Comparison of ENCODE assay signal across 23 mouse cellular contexts in genomic region chr12:40417257-40417656, GRCm38 (mm10). TPM values are rescaled to one million over a fixed set of nuclear protein-coding genes. Genes with fewer than 3 reads are reported as not detected.
DNase-seq lines count a peak whose midpoint lies in the region; ATAC-seq and TF ChIP-seq lines count a peak whose summit lies in the region.
"Had no signal": no experiment of that assay in that cellular context is flagged by ENCODE, and none has a peak within 500 bp of the region (broad histone marks: within the 10 kb centered on the region; RNA-seq: fewer than 3 reads in every experiment).

No protein-coding gene starts in this region.

- peaks cover 3% of the 10 kb centered on the region for H3K4me1 ChIP-seq in liver, adult 2 months (ENCODE audit: control insufficient read depth, insufficient read depth, low read length)
- no peaks in the 10 kb centered on the region for H3K4me1 ChIP-seq in liver, embryonic 12.5 days
- no peaks in the 10 kb centered on the region for H3K4me1 ChIP-seq in intestine, postnatal 0 days (replicated peaks; ENCODE audit: control insufficient read depth, insufficient read depth, low read length)
- H3K4me1 ChIP-seq in kidney, embryonic 14.5 days (ENCODE audit: control insufficient read depth, insufficient read depth, low read length) = no peaks in the 10 kb centered on the region

- H3K36me3 ChIP-seq in liver, adult 2 months (ENCODE audit: control insufficient read depth, insufficient read depth, low read length) = no peaks in the 10 kb centered on the region
- H3K36me3 ChIP-seq in liver, embryonic 12.5 days = no peaks in the 10 kb centered on the region
- no peaks in the 10 kb centered on the region for H3K36me3 ChIP-seq in intestine, postnatal 0 days (ENCODE audit: control insufficient read depth, insufficient read depth)
- no peaks in the 10 kb centered on the region for H3K36me3 ChIP-seq in kidney, embryonic 14.5 days (ENCODE audit: control insufficient read depth, insufficient read depth, low read length)
- H3K36me3 ChIP-seq: heart, embryonic 10.5 days; hindbrain, embryonic 13.5 days had no signal

- no peak for TF ChIP-seq CTCF in liver, adult 2 months (IDR thresholded peaks at IDR 0.05; ENCODE audit: low read depth, low read length)
- no peak for TF ChIP-seq CTCF in intestine, postnatal 0 days (IDR thresholded peaks at IDR 0.05; ENCODE audit: low read depth)

- H3K4me2 ChIP-seq in liver, embryonic 12.5 days = no peak overlapping the region
- no peak overlapping the region for H3K4me2 ChIP-seq in intestine, postnatal 0 days (replicated peaks; ENCODE audit: low read depth)
- no peak overlapping the region for H3K4me2 ChIP-seq in kidney, embryonic 14.5 days (replicated peaks; ENCODE audit: low read depth, low read length)
- H3K4me2 ChIP-seq: forebrain, embryonic 13.5 days; hindbrain, embryonic 13.5 days had no signal

- H3K4me3 ChIP-seq in liver, adult 2 months (ENCODE audit: insufficient read depth, low read depth, low read length) = no peak overlapping the region
- H3K4me3 ChIP-seq in liver, embryonic 12.5 days = no peak overlapping the region
- H3K4me3 ChIP-seq in intestine, postnatal 0 days (ENCODE audit: low read depth, low read length) = no peak overlapping the region
- no peak overlapping the region for H3K4me3 ChIP-seq in kidney, embryonic 14.5 days (ENCODE audit: low read length)
- H3K4me3 ChIP-seq: forebrain, embryonic 10.5 days; forebrain, embryonic 13.5 days; heart, adult 2 months; heart, embryonic 10.5 days; hindbrain, embryonic 10.5 days; hindbrain, embryonic 13.5 days had no signal

- TF ChIP-seq POLR2A in liver, adult 2 months (IDR thresholded peaks at IDR 0.05; ENCODE audit: extremely low read depth, insufficient read depth, low read length) = no peak

- H3K27ac ChIP-seq in liver, adult 2 months (replicated peaks; ENCODE audit: insufficient read depth, low read depth, low read length) = no peak overlapping the region
- no peak overlapping the region for H3K27ac ChIP-seq in liver, embryonic 12.5 days
- no peak overlapping the region for H3K27ac ChIP-seq in intestine, postnatal 0 days (ENCODE audit: low read depth, low read length)
- no peak overlapping the region for H3K27ac ChIP-seq in kidney, embryonic 14.5 days (ENCODE audit: low read depth, low read length)
- H3K27ac ChIP-seq: forebrain, embryonic 10.5 days; forebrain, embryonic 13.5 days; heart, adult 2 months; heart, embryonic 10.5 days; hindbrain, embryonic 10.5 days; hindbrain, embryonic 13.5 days had no signal

- no peaks in the 10 kb centered on the region for H3K27me3 ChIP-seq in liver, adult 2 months (ENCODE audit: control insufficient read depth, insufficient read depth, low read length)
- no peaks in the 10 kb centered on the region for H3K27me3 ChIP-seq in liver, embryonic 12.5 days (replicated peaks)
- H3K27me3 ChIP-seq in intestine, postnatal 0 days (replicated peaks; ENCODE audit: control insufficient read depth, insufficient read depth, low read length) = no peaks in the 10 kb centered on the region
- H3K27me3 ChIP-seq in kidney, embryonic 14.5 days (ENCODE audit: control insufficient read depth, insufficient read depth, low read length) = no peaks in the 10 kb centered on the region
- H3K27me3 ChIP-seq: forebrain, embryonic 13.5 days; hindbrain, embryonic 13.5 days had no signal

- 31% methylated on average over 4 of the region's 4 CpGs for WGBS in liver, adult 2 months
- WGBS in liver, embryonic 12.5 days (ENCODE audit: insufficient replicate concordance) = 61% methylated on average over 4 of the region's 4 CpGs
- WGBS in intestine, postnatal 0 days = 64% methylated on average over 4 of the region's 4 CpGs
- WGBS in kidney, embryonic 14.5 days = 87% methylated on average over 4 of the region's 4 CpGs

- no peak overlapping the region for H3K9ac ChIP-seq in liver, adult 2 months (ENCODE audit: low read depth, low read length)
- no peak overlapping the region for H3K9ac ChIP-seq in liver, embryonic 12.5 days
- H3K9ac ChIP-seq in intestine, postnatal 0 days (ENCODE audit: low read depth, low read length) = no peak overlapping the region
- no peak overlapping the region for H3K9ac ChIP-seq in kidney, embryonic 14.5 days (ENCODE audit: low read depth, low read length)
- H3K9ac ChIP-seq: forebrain, embryonic 13.5 days; hindbrain, embryonic 13.5 days had no signal

- no peak for ATAC-seq in liver, embryonic 12.5 days
- peak; percentile 78 for ATAC-seq in intestine, postnatal 0 days
- ATAC-seq in kidney, embryonic 14.5 days (ENCODE audit: low FRiP score, low TSS enrichment) = no peak
- ATAC-seq: CD4-positive, CD25-positive, alpha-beta regulatory T cell, adult 4 months; forebrain, embryonic 13.5 days; forebrain, embryonic 16.5 days; hindbrain, embryonic 16.5 days had no signal

- no peaks in the 10 kb centered on the region for H3K9me3 ChIP-seq in liver, embryonic 12.5 days (replicated peaks)
- no peaks in the 10 kb centered on the region for H3K9me3 ChIP-seq in intestine, postnatal 0 days (ENCODE audit: control insufficient read depth)
- no peaks in the 10 kb centered on the region for H3K9me3 ChIP-seq in kidney, embryonic 14.5 days (ENCODE audit: control insufficient read depth, low read length)
- H3K9me3 ChIP-seq: forebrain, embryonic 10.5 days; forebrain, embryonic 13.5 days; heart, embryonic 10.5 days; hindbrain, embryonic 10.5 days; hindbrain, embryonic 13.5 days had no signal

- DNase-seq in cerebellum, postnatal 14 days = peak; percentile 15 to 39
- no peak for DNase-seq in cerebellum, adult 9-11 months
- DNase-seq in liver, adult 2 months (ENCODE audit: extremely low read depth, low read depth, low spot score) = peak; percentile 61
- DNase-seq: adrenal gland, adult 2 months; adrenal gland, postnatal 14 days; cerebellum, adult 11 months; gastrocnemius, postnatal 10 days; gastrocnemius, postnatal 36 days; heart, adult 2 months; heart, postnatal 10 days; heart, postnatal 36 days; kidney, adult 11 months had no signal

- H3K79me2 ChIP-seq in liver, adult 2 months (ENCODE audit: control insufficient read depth, insufficient read depth, low read length) = no peaks in the 10 kb centered on the region; the same call in 1 of the 2 replicates

RNA-seq across cellular contexts. Expression of gene Zfp277, which starts 28.4 kb away (rescaled TPM):
- total RNA-seq in liver, adult 2 months (2014; rRNA removed) = 10.9 and 14.0 TPM in 2 replicates
- 2.8 and 3.3 TPM in 2 replicates for polyA plus RNA-seq in liver, adult 2 months (2012; rRNA removed)
- 11.6 and 12.1 TPM in 2 replicates for polyA plus RNA-seq in liver, embryonic 12.5 days (2016; fragmentation: Nextera tagmentation; extraction: Ambion mirVana)
- 19.5 and 19.9 TPM in 2 replicates for polyA plus RNA-seq in intestine, postnatal 0 days (2015; fragmentation: Nextera tagmentation; extraction: Ambion mirVana)
- 48.4 and 51.9 TPM in 2 replicates for polyA plus RNA-seq in kidney, embryonic 14.5 days (2014; fragmentation: Nextera tagmentation; extraction: Ambion mirVana)

RNA-seq across cellular contexts. Expression of gene Dock4, which starts 28.5 kb away (rescaled TPM):
- 21.5 and 26.8 TPM in 2 replicates for total RNA-seq in liver, adult 2 months (2014; rRNA removed)
- polyA plus RNA-seq in liver, adult 2 months (2012; rRNA removed) = 5.8 and 5.9 TPM in 2 replicates
- 2.2 and 2.6 TPM in 2 replicates for polyA plus RNA-seq in liver, embryonic 12.5 days (2016; fragmentation: Nextera tagmentation; extraction: Ambion mirVana)
- polyA plus RNA-seq in intestine, postnatal 0 days (2015; fragmentation: Nextera tagmentation; extraction: Ambion mirVana) = 1.8 and 2.6 TPM in 2 replicates
- polyA plus RNA-seq in kidney, embryonic 14.5 days (2014; fragmentation: Nextera tagmentation; extraction: Ambion mirVana) = 12.2 and 17.9 TPM in 2 replicates
